Mouse (Mus musculus): ENCODE measurements around the gene Nat14. TPM values are rescaled to one million over a fixed set of nuclear protein-coding genes. Genes with fewer than 3 reads are reported as not detected.

Nat14 gene
- polyA plus RNA-seq, 1 experiment = 5.9 TPM

DNA sequence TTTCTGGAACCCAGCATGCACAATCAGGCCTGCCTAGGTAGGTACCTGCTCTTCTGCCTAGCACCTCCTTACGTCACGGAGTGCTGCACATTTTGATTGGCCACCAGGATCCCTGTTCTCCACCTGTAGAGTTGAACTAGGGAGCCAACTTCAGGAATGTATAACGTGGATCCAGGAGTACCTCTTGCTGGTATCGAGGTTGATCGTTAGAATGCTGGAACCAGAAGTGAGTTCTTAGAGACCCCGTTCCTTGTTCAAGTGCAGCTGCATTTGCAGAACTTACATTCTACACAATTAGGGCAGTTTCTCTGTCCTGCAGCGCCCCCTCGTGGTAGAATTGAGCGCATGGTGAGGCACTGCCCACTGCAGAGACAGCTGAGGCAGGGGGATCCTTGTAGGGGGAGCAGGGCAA, 18.2 kb downstream of the Nat14 start:
- Histone ChIP-seq H3K4me3 (ENCODE audit: control insufficient read depth, insufficient read depth, low read length) (no peak overlapping the region), H3K27me3 (ENCODE audit: control insufficient read depth, insufficient read depth, low read length) (no peaks in the 10 kb centered on the region), H3K4me1 (replicated peaks; ENCODE audit: control insufficient read depth, insufficient read depth, low read length) (peaks cover 4% of the 10 kb centered on the region), H3K27ac (ENCODE audit: control insufficient read depth, insufficient read depth, low read length) (no peak overlapping the region), H3K36me3 (ENCODE audit: control insufficient read depth, insufficient read depth, low read length) (no peaks in the 10 kb centered on the region)
- TF ChIP-seq CTCF (IDR thresholded peaks at IDR 0.05; ENCODE audit: borderline replicate concordance, control insufficient read depth, extremely low read depth, insufficient read depth, low read length, poor library complexity) = peak; percentile 77; the same call in 1 of the 2 replicates
- no peak for TF ChIP-seq POLR2A (IDR thresholded peaks at IDR 0.05; ENCODE audit: control insufficient read depth, extremely low read depth, insufficient read depth, low read length, poor library complexity)
- 16% methylated on average over 9 of the region's 9 CpGs for WGBS
- peak; percentile 84 for DNase-seq

- Histone ChIP-seq H3K36me3 (ENCODE audit: control insufficient read depth, insufficient read depth, low read length) (no peaks in the 10 kb centered on the region), H3K4me3 (ENCODE audit: control insufficient read depth, insufficient read depth, low read length) (no peak overlapping the region), H3K4me1 (replicated peaks; ENCODE audit: control insufficient read depth, insufficient read depth, low read length) (peaks cover 5% of the 10 kb centered on the region), H3K27me3 (ENCODE audit: control insufficient read depth, insufficient read depth, low read length) (no peaks in the 10 kb centered on the region), H3K27ac (ENCODE audit: control insufficient read depth, insufficient read depth, low read length) (no peak overlapping the region)
- TF ChIP-seq CTCF (IDR thresholded peaks at IDR 0.05; ENCODE audit: borderline replicate concordance, control insufficient read depth, extremely low read depth, insufficient read depth, low read length, poor library complexity) (no peak), POLR2A (IDR thresholded peaks at IDR 0.05; ENCODE audit: control insufficient read depth, extremely low read depth, insufficient read depth, low read length, poor library complexity) (no peak)
- no peak for DNase-seq
- 54% methylated on average over 5 of the region's 5 CpGs for WGBS
Measured at GRCm38 (mm10) chr7:4942673-4943072, 20.8 kb downstream of the Nat14 start.

GRCm38 (mm10) chr7:4943223-4943815, 21.5 kb downstream of the Nat14 start:
- Histone ChIP-seq H3K36me3 (ENCODE audit: control insufficient read depth, insufficient read depth, low read length) (no peaks in the 10 kb centered on the region), H3K27ac (ENCODE audit: control insufficient read depth, insufficient read depth, low read length) (no peak overlapping the region), H3K27me3 (ENCODE audit: control insufficient read depth, insufficient read depth, low read length) (no peaks in the 10 kb centered on the region), H3K4me3 (ENCODE audit: control insufficient read depth, insufficient read depth, low read length) (peak overlapping the region; percentile 44), H3K4me1 (replicated peaks; ENCODE audit: control insufficient read depth, insufficient read depth, low read length) (peaks cover 8% of the 10 kb centered on the region)
- TF ChIP-seq POLR2A (IDR thresholded peaks at IDR 0.05; ENCODE audit: control insufficient read depth, extremely low read depth, insufficient read depth, low read length, poor library complexity) (no peak), CTCF (IDR thresholded peaks at IDR 0.05; ENCODE audit: borderline replicate concordance, control insufficient read depth, extremely low read depth, insufficient read depth, low read length, poor library complexity) (peak; percentile 88)
- WGBS = 8% methylated on average over 15 of the region's 15 CpGs
- DNase-seq = peak; percentile 93

- H3K27me3 ChIP-seq (ENCODE audit: control insufficient read depth, insufficient read depth, low read length) = no peaks in the 10 kb centered on the region
- WGBS = 89% methylated on average over 2 of the region's 2 CpGs
- H3K27ac ChIP-seq (ENCODE audit: control insufficient read depth, insufficient read depth, low read length) = peak overlapping the region; percentile 27; the same call in 1 of the 2 replicates
- H3K36me3 ChIP-seq (ENCODE audit: control insufficient read depth, insufficient read depth, low read length) = no peaks in the 10 kb centered on the region
- DNase-seq = no peak
- no peak overlapping the region for H3K4me3 ChIP-seq (ENCODE audit: control insufficient read depth, insufficient read depth, low read length)
- TF ChIP-seq CTCF (IDR thresholded peaks at IDR 0.05; ENCODE audit: borderline replicate concordance, control insufficient read depth, extremely low read depth, insufficient read depth, low read length, poor library complexity) = no peak
- no peak for TF ChIP-seq POLR2A (IDR thresholded peaks at IDR 0.05; ENCODE audit: control insufficient read depth, extremely low read depth, insufficient read depth, low read length, poor library complexity)
- H3K4me1 ChIP-seq (replicated peaks; ENCODE audit: control insufficient read depth, insufficient read depth, low read length) = peaks cover 8% of the 10 kb centered on the region
Measured at GRCm38 (mm10) chr7:4947855-4948254, 26.0 kb downstream of the Nat14 start.

DNA sequence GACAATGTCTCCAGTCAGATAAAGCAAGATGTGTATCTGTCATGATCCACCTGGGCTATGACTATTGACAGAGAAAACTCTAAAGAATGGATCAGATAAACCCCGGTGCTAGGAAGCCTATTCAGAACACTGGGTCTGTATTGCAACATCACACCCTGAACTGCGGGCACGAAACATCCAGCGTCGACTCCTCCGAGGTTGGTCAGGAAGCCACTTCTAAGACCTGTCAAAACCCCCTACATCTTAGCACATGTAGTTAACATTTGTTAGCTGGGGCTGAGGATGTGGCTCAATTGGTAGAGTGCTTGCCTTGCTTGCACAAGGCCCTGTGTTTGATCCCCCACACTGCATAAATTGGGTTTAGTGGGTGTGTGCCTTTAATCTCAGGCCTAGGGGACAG, 26.6 kb downstream of the Nat14 start:
- no peak overlapping the region for H3K27ac ChIP-seq (ENCODE audit: control insufficient read depth, insufficient read depth, low read length)
- H3K4me3 ChIP-seq (ENCODE audit: control insufficient read depth, insufficient read depth, low read length) = no peak overlapping the region
- H3K4me1 ChIP-seq (replicated peaks; ENCODE audit: control insufficient read depth, insufficient read depth, low read length) = peaks cover 7% of the 10 kb centered on the region
- no peaks in the 10 kb centered on the region for H3K36me3 ChIP-seq (ENCODE audit: control insufficient read depth, insufficient read depth, low read length)
- no peak for DNase-seq
- TF ChIP-seq POLR2A (IDR thresholded peaks at IDR 0.05; ENCODE audit: control insufficient read depth, extremely low read depth, insufficient read depth, low read length, poor library complexity) (no peak), CTCF (IDR thresholded peaks at IDR 0.05; ENCODE audit: borderline replicate concordance, control insufficient read depth, extremely low read depth, insufficient read depth, low read length, poor library complexity) (no peak)
- 23% methylated on average over 6 of the region's 6 CpGs for WGBS
- H3K27me3 ChIP-seq (ENCODE audit: control insufficient read depth, insufficient read depth, low read length) = no peaks in the 10 kb centered on the region

DNA sequence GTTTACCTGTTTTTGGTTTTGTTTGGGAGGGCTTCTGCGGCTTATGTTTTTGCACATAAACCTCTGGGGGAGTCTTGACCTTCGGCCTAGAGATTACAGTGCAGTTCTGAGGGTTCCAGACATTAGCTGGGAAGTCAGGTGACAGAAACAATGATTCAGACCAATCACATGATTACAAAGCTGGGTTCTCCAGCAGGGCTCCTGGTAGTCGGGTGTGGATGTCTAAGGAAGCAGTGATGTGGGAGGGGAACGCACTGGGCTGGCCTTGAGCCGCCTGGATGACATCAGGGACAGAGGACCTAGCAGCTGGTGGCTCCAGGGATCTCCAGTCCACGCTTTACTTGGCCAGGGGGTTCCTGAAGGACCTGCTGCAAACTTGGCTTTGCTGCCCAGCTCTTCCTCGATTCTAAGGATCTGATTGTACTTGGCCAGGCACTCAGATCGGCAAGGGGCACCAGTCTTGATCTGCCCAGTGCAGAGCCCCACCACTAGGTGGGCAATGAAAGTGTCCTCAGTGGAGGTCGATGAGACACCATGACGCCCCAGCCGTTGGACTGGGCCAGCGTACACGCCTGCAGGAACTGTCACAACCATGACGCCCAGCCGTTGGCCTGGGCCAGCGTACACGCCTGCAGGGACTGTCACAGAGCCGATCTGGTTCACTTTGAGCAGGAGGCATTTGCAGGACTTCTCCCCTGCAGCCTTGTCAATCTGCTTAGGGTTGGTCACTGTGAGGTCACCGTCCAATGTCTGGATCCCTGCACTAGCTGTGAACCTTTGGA, 28.9 kb downstream of the Nat14 start:
- 91% methylated on average over 19 of the region's 19 CpGs for WGBS
- H3K27ac ChIP-seq (ENCODE audit: control insufficient read depth, insufficient read depth, low read length) = no peak overlapping the region
- no peak for DNase-seq
- H3K36me3 ChIP-seq (ENCODE audit: control insufficient read depth, insufficient read depth, low read length) = no peaks in the 10 kb centered on the region
- TF ChIP-seq POLR2A (IDR thresholded peaks at IDR 0.05; ENCODE audit: control insufficient read depth, extremely low read depth, insufficient read depth, low read length, poor library complexity) (no peak), CTCF (IDR thresholded peaks at IDR 0.05; ENCODE audit: borderline replicate concordance, control insufficient read depth, extremely low read depth, insufficient read depth, low read length, poor library complexity) (no peak)
- no peaks in the 10 kb centered on the region for H3K27me3 ChIP-seq (ENCODE audit: control insufficient read depth, insufficient read depth, low read length)
- H3K4me1 ChIP-seq (replicated peaks; ENCODE audit: control insufficient read depth, insufficient read depth, low read length) = peaks cover 4% of the 10 kb centered on the region
- H3K4me3 ChIP-seq (ENCODE audit: control insufficient read depth, insufficient read depth, low read length) = no peak overlapping the region

All from thymus, adult 2 months (tissue).